Mouse (Mus musculus) embryonic facial prominence, embryonic 10.5 days (tissue): ENCODE results near the gene Gnaq. TPM values are rescaled to one million over a fixed set of nuclear protein-coding genes. Genes with fewer than 3 reads are reported as not detected.
A peak's percentile ranks its signal among the peaks of the same experiment; 100 is the strongest.

Experiments used
- DNase-seq: peaks from one replicate; pipeline ENCODE4 v3.0.0-alpha.2; 2017; ENCODE audit warnings: low spot score
- H3K27ac ChIP-seq: fragments of 300-500 bp; sonication (generic); replicated peaks from 2 replicates; pipeline ENCODE4 v1.5.1; 2016; ENCODE audit warnings: mild to moderate bottlenecking
- H3K27me3 ChIP-seq: fragments of 300-500 bp; sonication (generic); replicated peaks from 2 replicates; pipeline ENCODE4 v1.6.1; 2016; ENCODE audit warnings: low read depth, mild to moderate bottlenecking; ENCODE audit not compliant: poor library complexity, severe bottlenecking
- H3K36me3 ChIP-seq: fragments of 300-500 bp; sonication (generic); replicated peaks from 2 replicates; pipeline ENCODE4 v1.6.1; 2016; ENCODE audit warnings: mild to moderate bottlenecking, moderate library complexity
- H3K4me1 ChIP-seq: fragments of 300-500 bp; sonication (generic); 2 replicates; pipeline ENCODE4 v1.6.1; 2016
- H3K4me3 ChIP-seq: fragments of 300-500 bp; sonication (generic); 2 replicates; pipeline ENCODE4 v1.5.1; 2016; ENCODE audit warnings: mild to moderate bottlenecking, moderate library complexity
- H3K9me3 ChIP-seq: fragments of 300-500 bp; sonication (generic); 2 replicates; pipeline ENCODE4 v1.6.1; 2016; ENCODE audit warnings: mild to moderate bottlenecking
- WGBS: fragments of 180-500 bp; shearing (Covaris S2); methylation state at CpG from one replicate; pipeline ENCODE4 v1.1.7; 2016; 5-methylcytosine and 5-hydroxymethylcytosine counted together
- polyA plus RNA-seq: library from polyadenylated mRNA; unstranded; fragments of >200 nt; fragmentation: Nextera tagmentation; extraction: Ambion mirVana; gene quantifications from 2 replicates; pipeline ENCODE4 v1.2.1, GENCODE M21; 2016

Gene Gnaq
- polyA plus RNA-seq, 1 experiment from 2014 or later, result 20.2 TPM

DNA sequence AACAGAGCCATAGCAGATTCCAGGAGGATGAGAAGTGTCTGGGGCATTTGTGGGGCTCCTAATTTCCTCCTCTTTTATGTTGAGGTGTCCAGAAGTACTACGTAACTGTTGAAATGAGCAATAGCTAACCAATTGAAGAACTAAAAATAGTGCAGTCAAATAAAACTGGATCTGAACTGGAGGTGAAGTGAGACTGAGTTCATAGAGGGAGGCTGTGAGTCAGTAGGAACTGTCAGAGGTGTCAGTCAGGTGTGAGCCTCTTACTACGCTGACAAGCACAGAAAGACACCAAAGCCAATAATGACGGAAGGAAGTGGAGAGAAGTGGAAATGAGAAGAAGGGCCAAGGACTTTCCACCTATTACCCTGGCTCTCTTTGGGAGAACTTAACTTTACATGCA, 48.6 kb downstream of the Gnaq start:
- no peak for DNase-seq
- WGBS, result 87% methylated on average over 3 of the region's 3 CpGs
- no peak overlapping the region for H3K4me3 ChIP-seq

DNA sequence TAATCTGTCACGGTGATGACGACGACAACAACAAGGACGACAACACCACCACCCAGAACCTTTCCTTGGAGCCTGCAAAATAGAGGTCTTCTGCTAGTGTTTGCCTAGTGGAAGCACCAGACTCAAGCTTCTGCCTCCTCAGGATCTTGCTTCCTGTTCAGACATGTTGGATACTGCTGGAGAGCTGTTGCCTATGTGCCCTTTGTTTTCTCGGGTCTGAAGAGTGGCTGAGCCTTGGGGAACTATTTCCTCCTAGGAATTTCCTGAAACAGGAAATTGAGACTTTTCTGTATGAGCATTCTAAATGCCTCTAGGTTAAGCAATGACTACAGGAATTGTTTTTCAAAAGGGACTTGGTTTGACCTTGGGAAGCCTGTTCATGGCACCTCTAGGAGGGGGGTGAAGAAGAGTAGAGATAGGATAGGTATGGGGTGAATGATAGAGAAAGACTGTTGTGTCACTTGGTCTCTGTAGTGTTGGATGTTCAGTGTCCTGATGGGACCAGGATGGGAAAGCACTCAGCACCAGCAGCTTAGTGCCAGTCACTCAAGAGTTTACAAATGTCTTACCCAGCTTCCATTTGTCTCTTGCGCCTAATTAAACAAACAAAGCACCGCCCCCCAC, 49.3 kb downstream of the Gnaq start:
- Histone ChIP-seq H3K27ac (peak overlapping the region; percentile 10; the same call in 1 of the 2 replicates), H3K9me3 (no peaks in the 10 kb centered on the region), H3K4me3 (no peak overlapping the region), H3K36me3 (no peaks in the 10 kb centered on the region), H3K27me3 (no peaks in the 10 kb centered on the region), H3K4me1 (peaks cover 35% of the 10 kb centered on the region)
- DNase-seq, result no peak
- 80% methylated on average over 7 of the region's 7 CpGs for WGBS

More for the DNA sequence above, 48.6 kb downstream of the Gnaq start:
- Histone ChIP-seq H3K27ac (no peak overlapping the region), H3K9me3 (no peaks in the 10 kb centered on the region), H3K27me3 (no peaks in the 10 kb centered on the region), H3K36me3 (no peaks in the 10 kb centered on the region), H3K4me1 (peaks cover 42% of the 10 kb centered on the region)

DNA sequence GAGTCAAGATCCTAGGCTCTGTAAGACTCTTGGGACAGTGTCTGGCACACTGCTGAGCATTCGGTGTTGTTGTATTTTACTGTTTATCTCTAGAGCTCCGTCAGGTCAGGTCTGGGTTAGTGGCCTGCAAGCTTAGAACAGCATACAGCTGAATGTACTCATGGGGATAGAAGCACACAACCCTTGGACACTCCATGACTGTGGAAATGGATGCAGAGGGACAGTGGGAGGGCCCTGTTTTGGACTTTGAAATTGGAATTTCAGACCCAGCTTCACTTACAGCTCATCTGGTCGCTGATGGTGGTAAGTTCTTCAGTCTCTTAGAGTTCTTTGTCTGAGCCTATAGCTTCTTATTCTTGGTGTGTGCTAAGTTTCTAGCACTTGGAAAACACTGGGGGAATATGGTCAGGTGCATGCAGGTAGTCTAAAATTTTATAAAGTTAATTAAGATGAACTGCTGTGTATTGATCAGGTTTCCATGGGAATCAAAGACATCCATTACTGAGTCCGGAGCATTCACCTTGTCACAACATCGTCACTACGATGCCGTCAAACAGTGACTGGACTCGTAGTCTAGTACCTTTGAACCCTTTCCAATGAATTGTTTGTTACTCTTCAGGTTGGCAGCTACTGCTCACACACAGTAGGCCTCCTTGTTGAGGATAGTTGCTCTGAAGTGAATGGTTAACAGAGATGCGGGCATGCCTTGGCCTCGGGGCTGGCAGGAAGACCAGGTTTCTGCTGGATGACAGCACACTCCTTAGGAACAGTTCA, 51.1 kb downstream of the Gnaq start:
- no peak overlapping the region for H3K4me3 ChIP-seq
- no peaks in the 10 kb centered on the region for H3K36me3 ChIP-seq
- no peak overlapping the region for H3K27ac ChIP-seq
- 89% methylated on average over 10 of the region's 10 CpGs for WGBS
- H3K9me3 ChIP-seq, result no peaks in the 10 kb centered on the region
- no peaks in the 10 kb centered on the region for H3K27me3 ChIP-seq
- DNase-seq, result no peak
- peaks cover 31% of the 10 kb centered on the region for H3K4me1 ChIP-seq

DNA sequence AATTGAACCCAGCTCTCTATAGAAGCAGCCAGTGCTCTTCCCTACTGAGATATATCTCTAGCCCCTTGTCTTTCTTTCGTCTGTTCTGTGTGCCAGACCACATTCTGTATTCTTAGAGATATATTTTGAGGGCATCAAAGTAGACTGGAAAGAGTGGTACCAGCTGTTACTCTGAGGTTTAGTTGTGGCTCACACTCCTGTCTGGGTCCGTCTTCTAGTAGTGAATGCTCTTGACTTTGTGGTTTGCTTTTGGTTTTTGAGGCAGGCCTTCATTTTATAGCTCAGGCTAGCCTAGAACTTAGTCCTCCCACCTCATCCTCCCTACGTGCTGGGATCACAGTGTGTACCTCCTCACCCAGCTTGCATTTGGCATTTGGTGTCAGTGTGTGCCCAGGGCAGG, 54.4 kb downstream of the Gnaq start:
- WGBS, result 89% methylated on average over 3 of the region's 3 CpGs

DNA sequence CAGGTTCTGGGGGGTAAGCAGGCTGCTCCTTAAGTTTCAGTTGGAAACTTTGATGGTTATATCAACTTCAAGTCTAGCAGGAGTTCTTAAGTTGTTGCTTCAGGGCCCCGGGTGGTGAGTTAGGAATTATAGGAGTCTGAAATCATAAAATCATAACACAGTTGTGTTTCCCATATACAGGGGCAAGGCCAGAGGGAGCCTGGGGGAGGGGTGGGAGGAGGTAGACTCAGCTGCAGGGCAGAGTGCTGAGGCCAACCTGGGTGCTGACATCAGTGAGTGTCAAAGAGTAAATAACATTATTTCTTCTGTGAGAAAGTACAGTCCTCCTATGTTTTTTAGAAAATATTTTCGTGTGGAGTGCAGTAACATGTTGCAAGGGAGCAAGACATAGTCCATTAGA, 55.3 kb downstream of the Gnaq start:
- no peaks in the 10 kb centered on the region for H3K9me3 ChIP-seq
- WGBS, result 80% methylated on average over 2 of the region's 2 CpGs
- no peak for DNase-seq
- H3K27me3 ChIP-seq, result no peaks in the 10 kb centered on the region
- no peak overlapping the region for H3K27ac ChIP-seq
- H3K4me3 ChIP-seq, result no peak overlapping the region
- H3K4me1 ChIP-seq, result 0 out of 2 replicates have a peak, but pooled peaks cover 15% of the 10 kb centered on the region
- H3K36me3 ChIP-seq, result no peaks in the 10 kb centered on the region

More for the DNA sequence above, 54.4 kb downstream of the Gnaq start:
- no peaks in the 10 kb centered on the region for H3K27me3 ChIP-seq
- H3K4me3 ChIP-seq, result no peak overlapping the region
- H3K9me3 ChIP-seq, result no peaks in the 10 kb centered on the region
- H3K27ac ChIP-seq, result no peak overlapping the region
- no peak for DNase-seq
- H3K4me1 ChIP-seq, result peaks cover 19% of the 10 kb centered on the region
- H3K36me3 ChIP-seq, result no peaks in the 10 kb centered on the region

DNA sequence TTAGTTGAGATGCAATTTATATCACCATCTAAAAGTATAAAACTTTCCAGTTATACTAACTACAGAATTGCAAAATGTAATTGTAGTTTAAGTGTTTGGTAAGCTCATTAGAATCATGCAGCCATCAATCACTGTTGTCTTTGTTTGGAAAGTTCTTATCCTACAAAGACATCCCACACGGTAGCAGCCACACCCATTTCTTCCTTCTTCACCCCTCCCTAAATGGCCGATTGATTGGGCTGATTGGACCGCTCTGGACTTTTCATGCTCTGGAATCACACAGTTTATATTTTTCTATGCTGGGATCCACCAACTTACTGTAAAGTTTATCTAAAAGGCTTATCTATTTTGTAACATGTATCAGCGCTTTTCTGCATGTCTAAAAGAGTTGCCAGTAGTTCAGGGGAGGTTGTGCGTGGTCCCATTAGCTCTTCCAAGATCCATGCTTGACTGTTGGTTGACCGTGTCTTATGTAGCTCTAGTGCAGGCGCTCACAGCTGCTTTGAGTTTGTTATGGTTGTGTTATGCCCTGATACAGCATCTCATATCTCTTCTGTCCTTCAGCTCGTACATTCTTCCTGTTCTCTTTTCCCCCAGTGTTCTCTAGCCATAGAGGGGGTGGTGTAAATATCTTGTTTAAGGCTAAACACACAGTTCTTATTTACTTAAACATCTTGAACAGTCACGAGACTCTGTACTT, 56.6 kb downstream of the Gnaq start:
- H3K27ac ChIP-seq, result no peak overlapping the region
- no peak overlapping the region for H3K4me3 ChIP-seq
- H3K36me3 ChIP-seq, result 0 out of 2 replicates have a peak, but pooled peaks cover 1% of the 10 kb centered on the region
- H3K4me1 ChIP-seq, result 0 out of 2 replicates have a peak, but pooled peaks cover 8% of the 10 kb centered on the region
- 85% methylated on average over 9 of the region's 9 CpGs for WGBS
- H3K27me3 ChIP-seq, result no peaks in the 10 kb centered on the region
- DNase-seq, result no peak
- no peaks in the 10 kb centered on the region for H3K9me3 ChIP-seq

DNA sequence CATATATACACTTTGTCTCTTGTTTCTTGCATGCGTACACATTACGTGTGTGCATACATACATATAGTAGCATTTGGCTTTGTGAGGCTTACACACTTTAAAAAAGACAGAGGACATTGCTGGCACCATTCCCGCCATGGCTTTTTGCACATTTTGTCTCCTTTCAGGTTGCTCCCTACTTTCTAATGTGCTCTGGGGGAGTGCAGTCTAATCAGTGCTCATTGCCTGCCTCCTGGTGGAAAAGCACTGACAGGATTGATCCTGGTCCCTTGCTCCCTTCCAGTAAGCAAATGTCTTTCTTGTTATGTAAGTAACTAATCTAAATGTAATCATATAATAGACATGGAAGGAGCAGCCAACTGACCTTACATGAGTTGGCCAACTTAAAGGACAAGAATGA, 65.5 kb downstream of the Gnaq start:
- Histone ChIP-seq H3K4me1 (peaks cover 5% of the 10 kb centered on the region), H3K4me3 (no peak overlapping the region), H3K9me3 (no peaks in the 10 kb centered on the region), H3K27ac (no peak overlapping the region), H3K27me3 (no peaks in the 10 kb centered on the region), H3K36me3 (0 out of 2 replicates have a peak, but pooled peaks cover 2% of the 10 kb centered on the region)
- DNase-seq, result no peak
- WGBS, result 92% methylated on average over 3 of the region's 3 CpGs

DNA sequence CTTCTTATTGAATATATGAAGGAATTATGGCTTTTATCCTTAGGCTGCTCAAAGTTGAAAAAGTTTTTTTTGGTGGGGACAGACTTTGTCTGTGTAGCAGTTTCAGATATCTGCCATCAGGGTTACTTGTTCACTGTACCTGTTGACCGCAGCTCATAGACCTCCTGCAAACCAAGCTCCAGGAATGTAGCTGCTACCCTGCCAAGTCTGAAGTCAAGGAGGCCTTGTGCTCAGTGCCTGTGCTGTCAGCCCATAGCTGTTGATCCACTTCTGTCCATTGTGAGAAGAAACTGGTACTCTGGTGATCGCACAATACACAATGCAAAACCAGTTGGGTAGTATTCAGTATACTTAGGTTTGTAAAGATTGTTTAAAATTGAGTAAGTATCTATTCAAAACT, 68.7 kb downstream of the Gnaq start:
- Histone ChIP-seq H3K9me3 (no peaks in the 10 kb centered on the region), H3K27me3 (no peaks in the 10 kb centered on the region), H3K27ac (no peak overlapping the region), H3K36me3 (no peaks in the 10 kb centered on the region; the same call in 1 of the 2 replicates), H3K4me3 (no peak overlapping the region), H3K4me1 (peaks cover 10% of the 10 kb centered on the region)
- WGBS, result 96% methylated on average over 2 of the region's 2 CpGs
- DNase-seq, result no peak

DNA sequence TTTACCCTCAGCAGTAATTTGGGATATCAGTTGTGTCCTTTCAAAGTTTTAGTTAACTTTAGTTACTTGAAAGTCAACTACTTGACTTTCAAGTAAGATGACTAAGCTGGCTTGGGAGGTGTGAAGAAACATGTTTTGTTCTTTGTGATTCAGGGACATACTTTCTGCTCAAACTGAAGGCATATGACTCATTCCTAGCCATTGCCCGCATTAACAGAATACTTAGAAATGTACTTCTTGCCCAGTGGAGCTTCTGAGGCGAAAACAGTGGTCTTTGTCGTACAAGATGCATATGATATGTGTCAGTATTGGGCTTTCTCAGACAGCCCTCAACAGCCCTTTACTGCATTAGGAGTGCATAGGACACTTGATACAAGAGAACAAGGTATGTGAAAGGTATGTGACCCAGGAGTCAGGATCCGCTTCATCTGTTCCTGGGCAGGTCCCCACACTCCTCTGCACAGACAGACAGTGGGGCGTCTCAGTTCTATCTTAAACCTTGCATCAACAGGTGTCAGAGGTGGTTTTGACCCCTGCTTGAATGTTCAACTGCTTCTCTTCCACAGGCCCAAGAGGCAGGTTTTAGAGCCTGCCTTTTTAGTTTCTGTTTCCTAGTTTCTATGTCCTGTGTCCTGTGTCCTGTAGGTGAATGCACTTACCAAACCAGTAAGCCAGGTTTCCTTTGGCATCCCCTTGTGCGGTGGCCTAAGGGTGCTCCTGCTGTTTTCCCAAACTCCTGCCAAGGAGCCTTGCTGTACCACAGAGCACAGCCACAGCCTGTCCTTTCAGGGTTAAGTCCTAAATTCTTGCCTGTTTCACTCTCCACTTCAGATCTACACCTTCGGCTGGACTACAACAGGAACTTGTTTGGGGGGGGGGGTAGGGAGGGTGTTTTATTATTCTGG, 72.4 kb downstream of the Gnaq start:
- Histone ChIP-seq H3K27ac (no peak overlapping the region), H3K9me3 (no peaks in the 10 kb centered on the region), H3K4me1 (peaks cover 8% of the 10 kb centered on the region; the same call in 1 of the 2 replicates), H3K36me3 (no peaks in the 10 kb centered on the region; the same call in 1 of the 2 replicates), H3K27me3 (no peaks in the 10 kb centered on the region), H3K4me3 (no peak overlapping the region)
- WGBS, result 75% methylated on average over 7 of the region's 7 CpGs
- no peak for DNase-seq

DNA sequence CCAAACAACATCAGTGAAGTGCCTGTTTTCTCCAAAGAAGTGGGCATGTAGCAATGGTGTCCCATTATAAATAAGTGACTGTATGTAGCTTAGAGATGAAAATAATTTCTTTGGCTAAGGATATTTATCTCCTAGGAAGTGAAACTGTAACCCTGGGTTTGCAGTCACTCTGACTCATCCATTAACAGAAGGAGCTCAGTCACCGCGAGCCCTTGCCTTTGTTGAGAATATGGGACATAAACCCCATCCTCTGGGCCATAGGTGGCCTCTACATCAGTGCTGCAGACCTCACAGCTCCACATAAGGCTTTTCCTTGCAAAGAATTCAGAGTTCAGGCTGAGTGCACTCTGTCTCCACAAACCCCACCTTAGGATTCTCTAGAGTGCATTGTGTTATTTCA, 77.0 kb downstream of the Gnaq start:
- Histone ChIP-seq H3K36me3 (no peaks in the 10 kb centered on the region), H3K27ac (no peak overlapping the region), H3K27me3 (no peaks in the 10 kb centered on the region), H3K4me1 (peaks cover 8% of the 10 kb centered on the region; the same call in 1 of the 2 replicates), H3K4me3 (no peak overlapping the region), H3K9me3 (no peaks in the 10 kb centered on the region)
- WGBS, result 90% methylated on average over 2 of the region's 2 CpGs
- DNase-seq, result no peak

DNA sequence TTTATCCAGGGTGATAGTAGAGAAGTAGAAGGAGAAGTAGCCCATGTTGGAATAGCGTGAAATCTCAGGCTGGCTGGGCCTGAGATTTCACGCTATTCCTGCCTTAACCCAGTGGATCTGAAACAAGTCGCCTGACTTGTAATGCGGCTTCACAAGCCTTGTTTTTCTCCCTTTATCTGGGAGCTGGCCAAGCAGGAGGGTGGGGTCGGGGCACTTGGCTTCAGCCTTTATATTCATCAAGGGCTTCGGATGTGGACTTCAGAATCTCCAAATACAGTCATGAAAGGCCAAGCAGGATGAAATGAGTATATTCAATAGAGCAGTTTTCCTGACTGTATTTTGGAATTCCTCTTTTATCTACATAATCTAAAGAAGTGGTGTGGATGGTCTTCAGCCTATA, 82.3 kb downstream of the Gnaq start:
- WGBS, result 79% methylated on average over 6 of the region's 6 CpGs
- Histone ChIP-seq H3K9me3 (no peaks in the 10 kb centered on the region), H3K36me3 (peaks cover 6% of the 10 kb centered on the region; the same call in 1 of the 2 replicates), H3K27ac (no peak overlapping the region), H3K27me3 (no peaks in the 10 kb centered on the region), H3K4me1 (no peaks in the 10 kb centered on the region), H3K4me3 (no peak overlapping the region)
- no peak for DNase-seq
